Mouse (Mus musculus) thymus, adult 2 months (tissue): ENCODE measurements around the gene Cpeb4.

Experiments
- CTCF ChIP-seq: fragments of 200-500 bp; IDR thresholded peaks from 2 replicates; pipeline ENCODE4 v1.5.1; 2012; ENCODE audit warnings: mild to moderate bottlenecking, control low read depth, low read length, moderate library complexity, borderline replicate concordance; ENCODE audit not compliant: control insufficient read depth, poor library complexity, insufficient read depth; ENCODE audit errors: extremely low read depth
- POLR2A ChIP-seq: fragments of 200-500 bp; IDR thresholded peaks from 2 replicates; pipeline ENCODE4 v1.6.1; 2012; ENCODE audit warnings: mild to moderate bottlenecking, low read length, control low read depth, moderate library complexity; ENCODE audit not compliant: control insufficient read depth, poor library complexity, insufficient read depth; ENCODE audit errors: extremely low read depth

DNA sequence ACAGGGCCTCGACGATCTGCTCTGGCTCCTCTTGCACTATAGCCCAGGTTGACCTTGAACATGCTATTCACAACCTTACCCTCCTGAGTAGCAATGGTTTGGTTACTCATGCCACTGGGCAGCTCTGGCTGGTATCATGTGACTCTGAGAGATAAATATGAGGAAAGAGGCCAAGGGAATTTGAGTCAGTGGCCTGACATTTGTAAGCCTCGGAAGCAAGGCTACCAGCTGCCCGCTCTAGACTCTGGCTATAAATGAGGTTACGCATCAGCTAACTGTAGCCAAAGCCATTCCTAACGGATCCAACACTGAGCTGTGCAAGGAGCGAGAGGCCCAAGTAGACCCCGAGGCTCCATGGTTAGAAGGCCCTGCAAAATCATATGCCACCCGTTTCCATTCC lies 49.5 kb upstream of the Cpeb4 start:
- TF ChIP-seq CTCF, result no peak
- no peak for TF ChIP-seq POLR2A
